Mouse (Mus musculus) forebrain, embryonic 15.5 days (tissue): ENCODE measurements around the gene Tmtc4. TPM values are rescaled to one million over a fixed set of nuclear protein-coding genes. Genes with fewer than 3 reads are reported as not detected.
A peak's percentile ranks its signal among the peaks of the same experiment; 100 is the strongest.

Experiments
- ATAC-seq: fragments of 200-750 bp; cut with Nextera tagmentation; replicated peaks from 2 replicates; pipeline ENCODE4 v1.8.0; 2017; ENCODE audit warnings: mild to moderate bottlenecking, moderate TSS enrichment, moderate library complexity
- H3K27ac ChIP-seq: fragments of 300-500 bp; sonication (generic); replicated peaks from 2 replicates; pipeline ENCODE4 v1.5.1; 2015; ENCODE audit warnings: mild to moderate bottlenecking, inconsistent platforms
- H3K27me3 ChIP-seq: fragments of 300-500 bp; sonication (generic); 2 replicates; pipeline ENCODE4 v1.6.1; 2015; ENCODE audit warnings: inconsistent platforms
- H3K36me3 ChIP-seq: fragments of 300-500 bp; sonication (generic); 2 replicates; pipeline ENCODE4 v1.6.1; 2015; ENCODE audit warnings: mild to moderate bottlenecking, inconsistent platforms
- H3K4me1 ChIP-seq: fragments of 300-500 bp; sonication (generic); 2 replicates; pipeline ENCODE4 v1.6.1; 2015; ENCODE audit warnings: inconsistent platforms
- H3K4me2 ChIP-seq: fragments of 300-500 bp; sonication (generic); replicated peaks from 2 replicates; pipeline ENCODE4 v1.6.1; 2015; ENCODE audit warnings: mild to moderate bottlenecking, inconsistent platforms
- H3K4me3 ChIP-seq: fragments of 300-500 bp; sonication (generic); 2 replicates; pipeline ENCODE4 v1.5.1; 2015; ENCODE audit warnings: mild to moderate bottlenecking, inconsistent platforms
- H3K9ac ChIP-seq: fragments of 300-500 bp; sonication (generic); replicated peaks from 2 replicates; pipeline ENCODE4 v1.6.1; 2015; ENCODE audit warnings: mild to moderate bottlenecking, inconsistent platforms
- H3K9me3 ChIP-seq: fragments of 300-500 bp; sonication (generic); 2 replicates; pipeline ENCODE4 v1.6.1; 2016; ENCODE audit warnings: inconsistent platforms
- WGBS: fragments of 180-500 bp; shearing (Covaris S2); methylation state at CpG from one replicate; pipeline ENCODE4 v1.1.7; 2015; ENCODE audit warnings: mixed read lengths; 5-methylcytosine and 5-hydroxymethylcytosine counted together
- polyA plus RNA-seq: library from polyadenylated mRNA; unstranded; fragments of >200 nt; fragmentation: Nextera tagmentation; extraction: Ambion mirVana; gene quantifications from 2 replicates; pipeline ENCODE4 v1.2.1, GENCODE M21; 2015

Tmtc4 gene
- polyA plus RNA-seq, 1 experiment from 2014 or later, result 39.1 TPM

GRCm38 (mm10) chr14:122957941-122958340, 25.9 kb downstream of the Tmtc4 start:
- H3K4me1 ChIP-seq, result peaks cover 21% of the 10 kb centered on the region
- H3K4me3 ChIP-seq, result no peak overlapping the region
- peak; percentile 100 for ATAC-seq
- H3K36me3 ChIP-seq, result peaks cover 10% of the 10 kb centered on the region; the same call in 1 of the 2 replicates
- no peaks in the 10 kb centered on the region for H3K27me3 ChIP-seq
- WGBS, result 24% methylated on average over 8 of the region's 8 CpGs
- no peak overlapping the region for H3K4me2 ChIP-seq
- H3K9ac ChIP-seq, result no peak overlapping the region
- 0 out of 2 replicates have a peak overlapping the region, but pooled peaks have one; percentile 36 for H3K27ac ChIP-seq
- H3K9me3 ChIP-seq, result no peaks in the 10 kb centered on the region

- peak; percentile 30; the same call in 1 of the 2 replicates for ATAC-seq
Observed at GRCm38 (mm10) chr14:122953331-122953730, 30.5 kb downstream of the Tmtc4 start.

GRCm38 (mm10) chr14:122952556-122952955, 31.3 kb downstream of the Tmtc4 start:
- Histone ChIP-seq H3K4me3 (no peak overlapping the region), H3K27ac (no peak overlapping the region), H3K27me3 (no peaks in the 10 kb centered on the region), H3K4me1 (peaks cover 8% of the 10 kb centered on the region), H3K9me3 (no peaks in the 10 kb centered on the region), H3K9ac (no peak overlapping the region), H3K4me2 (no peak overlapping the region), H3K36me3 (no peaks in the 10 kb centered on the region; the same call in 1 of the 2 replicates)
- ATAC-seq, result no peak
- WGBS, result 81% methylated on average over 1 of the region's 1 CpGs

More at GRCm38 (mm10) chr14:122953331-122953730, 30.5 kb downstream of the Tmtc4 start:
- H3K4me1 ChIP-seq, result peaks cover 16% of the 10 kb centered on the region
- H3K9ac ChIP-seq, result no peak overlapping the region
- H3K36me3 ChIP-seq, result no peaks in the 10 kb centered on the region; the same call in 1 of the 2 replicates
- H3K4me2 ChIP-seq, result no peak overlapping the region
- H3K9me3 ChIP-seq, result no peaks in the 10 kb centered on the region
- H3K27ac ChIP-seq, result no peak overlapping the region
- no peak overlapping the region for H3K4me3 ChIP-seq
- H3K27me3 ChIP-seq, result no peaks in the 10 kb centered on the region
- WGBS, result 8% methylated on average over 1 of the region's 1 CpGs

- Histone ChIP-seq H3K4me1 (peaks cover 8% of the 10 kb centered on the region), H3K36me3 (no peaks in the 10 kb centered on the region; the same call in 1 of the 2 replicates), H3K27me3 (no peaks in the 10 kb centered on the region), H3K27ac (no peak overlapping the region), H3K4me3 (no peak overlapping the region), H3K4me2 (no peak overlapping the region), H3K9ac (no peak overlapping the region), H3K9me3 (no peaks in the 10 kb centered on the region)
- WGBS, result 73% methylated on average over 6 of the region's 6 CpGs
- no peak for ATAC-seq
Observed at GRCm38 (mm10) chr14:122951676-122952445, 32.0 kb downstream of the Tmtc4 start.

GRCm38 (mm10) chr14:122950915-122951314, 32.9 kb downstream of the Tmtc4 start:
- no peaks in the 10 kb centered on the region; the same call in 1 of the 2 replicates for H3K36me3 ChIP-seq
- ATAC-seq, result no peak
- no peak overlapping the region for H3K4me3 ChIP-seq
- no peak overlapping the region for H3K27ac ChIP-seq
- no peaks in the 10 kb centered on the region for H3K9me3 ChIP-seq
- H3K4me1 ChIP-seq, result peaks cover 8% of the 10 kb centered on the region
- no peaks in the 10 kb centered on the region for H3K27me3 ChIP-seq
- no peak overlapping the region for H3K9ac ChIP-seq
- WGBS, result 88% methylated on average over 1 of the region's 1 CpGs
- H3K4me2 ChIP-seq, result no peak overlapping the region

GRCm38 (mm10) chr14:122943475-122943853, 40.4 kb downstream of the Tmtc4 start:
- no peak overlapping the region; the same call in 1 of the 2 replicates for H3K27ac ChIP-seq
- 31% methylated on average over 3 of the region's 3 CpGs for WGBS

GRCm38 (mm10) chr14:122942757-122943474, 40.9 kb downstream of the Tmtc4 start:
- Histone ChIP-seq H3K36me3 (peaks cover 12% of the 10 kb centered on the region; the same call in 1 of the 2 replicates), H3K27ac (no peak overlapping the region), H3K27me3 (no peaks in the 10 kb centered on the region), H3K4me2 (no peak overlapping the region), H3K4me1 (peaks cover 12% of the 10 kb centered on the region), H3K4me3 (no peak overlapping the region), H3K9me3 (no peaks in the 10 kb centered on the region), H3K9ac (no peak overlapping the region)
- peak; percentile 95 for ATAC-seq
- 14% methylated on average over 4 of the region's 4 CpGs for WGBS

More at GRCm38 (mm10) chr14:122943475-122943853, 40.4 kb downstream of the Tmtc4 start:
- Histone ChIP-seq H3K4me1 (peaks cover 12% of the 10 kb centered on the region), H3K4me3 (no peak overlapping the region), H3K27me3 (no peaks in the 10 kb centered on the region), H3K36me3 (peaks cover 12% of the 10 kb centered on the region; the same call in 1 of the 2 replicates), H3K9me3 (no peaks in the 10 kb centered on the region), H3K9ac (no peak overlapping the region), H3K4me2 (no peak overlapping the region)
- peak; percentile 74 for ATAC-seq

GRCm38 (mm10) chr14:122936460-122936859, 47.4 kb downstream of the Tmtc4 start:
- Histone ChIP-seq H3K4me3 (no peak overlapping the region), H3K27me3 (no peaks in the 10 kb centered on the region), H3K9ac (no peak overlapping the region), H3K4me2 (no peak overlapping the region), H3K36me3 (peaks cover 11% of the 10 kb centered on the region; the same call in 1 of the 2 replicates), H3K4me1 (no peaks in the 10 kb centered on the region), H3K9me3 (no peaks in the 10 kb centered on the region), H3K27ac (no peak overlapping the region)
- 76% methylated on average over 1 of the region's 1 CpGs for WGBS
- no peak for ATAC-seq

- Histone ChIP-seq H3K4me1 (no peaks in the 10 kb centered on the region), H3K9ac (no peak overlapping the region), H3K4me3 (no peak overlapping the region), H3K36me3 (peaks cover 6% of the 10 kb centered on the region; the same call in 1 of the 2 replicates), H3K27me3 (no peaks in the 10 kb centered on the region), H3K9me3 (no peaks in the 10 kb centered on the region), H3K27ac (no peak overlapping the region), H3K4me2 (no peak overlapping the region)
- ATAC-seq, result no peak
- WGBS, result 80% methylated on average over 5 of the region's 5 CpGs
Observed at GRCm38 (mm10) chr14:122920011-122920410, 63.8 kb downstream of the Tmtc4 start.

- no peak overlapping the region for H3K4me3 ChIP-seq
- no peak overlapping the region for H3K4me2 ChIP-seq
- 100% methylated on average over 1 of the region's 1 CpGs for WGBS
- no peak overlapping the region for H3K27ac ChIP-seq
- peaks cover 6% of the 10 kb centered on the region; the same call in 1 of the 2 replicates for H3K4me1 ChIP-seq
- ATAC-seq, result no peak
- H3K36me3 ChIP-seq, result 0 out of 2 replicates have a peak, but pooled peaks cover 3% of the 10 kb centered on the region
- H3K9ac ChIP-seq, result no peak overlapping the region
- H3K27me3 ChIP-seq, result peaks cover 12% of the 10 kb centered on the region; the same call in 1 of the 2 replicates
- no peaks in the 10 kb centered on the region for H3K9me3 ChIP-seq
Observed at GRCm38 (mm10) chr14:122917676-122918075, 66.2 kb downstream of the Tmtc4 start.

- H3K9ac ChIP-seq, result peak within 1 kb of the TSS; percentile 52
- 80% methylated on average over 6 of the region's 6 CpGs for WGBS
- peak within 1 kb of the TSS; percentile 88 for H3K4me2 ChIP-seq
- H3K27me3 ChIP-seq, result peaks cover 12% of the 10 kb centered on the region; the same call in 1 of the 2 replicates
- H3K9me3 ChIP-seq, result no peaks in the 10 kb centered on the region
- 0 out of 2 replicates have a peak, but pooled peaks cover 3% of the 10 kb centered on the region for H3K36me3 ChIP-seq
- no peak for ATAC-seq
- H3K4me1 ChIP-seq, result peaks cover 10% of the 10 kb centered on the region; the same call in 1 of the 2 replicates
- H3K27ac ChIP-seq, result no peak within 1 kb of the TSS
- peak within 1 kb of the TSS; percentile 49 for H3K4me3 ChIP-seq
Observed at GRCm38 (mm10) chr14:122913657-122914056, 70.2 kb downstream of the Tmtc4 start, which contains the start of gene Ggact. Gene Ggact, minus strand, starts transcription at chr14:122913757.
